Mouse (Mus musculus) kidney, embryonic 14.5 days (tissue): ENCODE results near the gene Hoxb5. TPM values are rescaled to one million over a fixed set of nuclear protein-coding genes. Genes with fewer than 3 reads are reported as not detected.

Source experiments
- ATAC-seq: fragments of 200-750 bp; cut with Nextera tagmentation; 2 replicates; pipeline ENCODE4 v1.8.0; 2017; ENCODE audit warnings: moderate number of reproducible peaks, mild to moderate bottlenecking, moderate TSS enrichment, moderate library complexity; ENCODE audit not compliant: low FRiP score, low TSS enrichment
- H3K27ac ChIP-seq: fragments of 300-500 bp; sonication (generic); 2 replicates; pipeline ENCODE4 v1.5.1; 2014; ENCODE audit warnings: low read depth, mild to moderate bottlenecking, low read length, moderate library complexity, mixed read lengths
- H3K27me3 ChIP-seq: fragments of 300-500 bp; sonication (generic); 2 replicates; pipeline ENCODE4 v1.6.1; 2014; ENCODE audit warnings: mild to moderate bottlenecking, low read length; ENCODE audit not compliant: control insufficient read depth, insufficient read depth
- H3K36me3 ChIP-seq: fragments of 300-500 bp; sonication (generic); 2 replicates; pipeline ENCODE4 v1.6.1; 2014; ENCODE audit warnings: low read length, mixed read lengths; ENCODE audit not compliant: control insufficient read depth, insufficient read depth
- H3K4me1 ChIP-seq: fragments of 300-500 bp; sonication (generic); 2 replicates; pipeline ENCODE4 v1.6.1; 2014; ENCODE audit warnings: low read length, mixed read lengths; ENCODE audit not compliant: control insufficient read depth, insufficient read depth
- H3K4me2 ChIP-seq: fragments of 300-500 bp; sonication (generic); replicated peaks from 2 replicates; pipeline ENCODE4 v1.6.1; 2014; ENCODE audit warnings: low read depth, mild to moderate bottlenecking, low read length
- H3K4me3 ChIP-seq: fragments of 300-500 bp; sonication (generic); 2 replicates; pipeline ENCODE4 v1.5.1; 2014; ENCODE audit warnings: mild to moderate bottlenecking, low read length
- H3K9ac ChIP-seq: fragments of 300-500 bp; sonication (generic); 2 replicates; pipeline ENCODE4 v1.6.1; 2014; ENCODE audit warnings: low read depth, mild to moderate bottlenecking, low read length, moderate library complexity
- H3K9me3 ChIP-seq: fragments of 300-500 bp; sonication (generic); 2 replicates; pipeline ENCODE4 v1.6.1; 2016; ENCODE audit warnings: low read length; ENCODE audit not compliant: control insufficient read depth
- WGBS: fragments of 180-500 bp; shearing (Covaris S2); extraction: QIAGEN DNeasy Blood & Tissue Kit; methylation state at CpG from one replicate; pipeline ENCODE4 v1.1.7; 2014; 5-methylcytosine and 5-hydroxymethylcytosine counted together
- polyA plus RNA-seq: library from polyadenylated mRNA; unstranded; fragments of >200 nt; fragmentation: Nextera tagmentation; extraction: Ambion mirVana; gene quantifications from 2 replicates; pipeline ENCODE4 v1.2.1, GENCODE M21; 2014

Gene Hoxb5
- polyA plus RNA-seq, 1 experiment from 2014 or later, result 24.3 TPM

DNA sequence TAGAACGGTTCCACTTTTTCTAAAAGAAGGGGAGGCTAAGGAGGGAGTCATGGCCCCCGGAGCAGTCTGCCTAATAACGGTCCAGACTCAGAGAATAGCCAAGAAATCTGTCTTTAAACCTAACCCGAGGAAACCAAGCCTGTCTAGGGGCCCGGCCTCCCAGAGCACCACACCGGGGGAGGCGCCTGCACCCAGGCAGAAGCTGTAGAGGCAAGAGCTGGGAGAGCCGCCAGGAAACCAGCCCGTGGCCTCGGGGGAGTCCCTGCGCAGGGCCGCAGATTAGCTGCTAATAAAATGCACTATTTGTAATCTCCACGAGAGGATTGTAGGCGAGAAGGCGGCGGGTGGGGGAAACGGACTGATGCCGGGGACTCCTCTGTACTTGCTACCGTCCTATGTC, 33.3 kb upstream of the Hoxb5 start:
- peaks cover 14% of the 10 kb centered on the region; the same call in 1 of the 2 replicates for H3K36me3 ChIP-seq
- peaks cover 49% of the 10 kb centered on the region for H3K4me1 ChIP-seq
- peak overlapping the region; percentile 65 for H3K4me3 ChIP-seq
- no peaks in the 10 kb centered on the region for H3K9me3 ChIP-seq
- peak overlapping the region; percentile 95 for H3K27ac ChIP-seq
- under 1% methylated on average over 19 of the region's 19 CpGs for whole genome bisulfite sequencing
- peak overlapping the region; percentile 84 for H3K4me2 ChIP-seq
- no peak for ATAC-seq
- no peaks in the 10 kb centered on the region for H3K27me3 ChIP-seq
- peak overlapping the region; percentile 45 for H3K9ac ChIP-seq

DNA sequence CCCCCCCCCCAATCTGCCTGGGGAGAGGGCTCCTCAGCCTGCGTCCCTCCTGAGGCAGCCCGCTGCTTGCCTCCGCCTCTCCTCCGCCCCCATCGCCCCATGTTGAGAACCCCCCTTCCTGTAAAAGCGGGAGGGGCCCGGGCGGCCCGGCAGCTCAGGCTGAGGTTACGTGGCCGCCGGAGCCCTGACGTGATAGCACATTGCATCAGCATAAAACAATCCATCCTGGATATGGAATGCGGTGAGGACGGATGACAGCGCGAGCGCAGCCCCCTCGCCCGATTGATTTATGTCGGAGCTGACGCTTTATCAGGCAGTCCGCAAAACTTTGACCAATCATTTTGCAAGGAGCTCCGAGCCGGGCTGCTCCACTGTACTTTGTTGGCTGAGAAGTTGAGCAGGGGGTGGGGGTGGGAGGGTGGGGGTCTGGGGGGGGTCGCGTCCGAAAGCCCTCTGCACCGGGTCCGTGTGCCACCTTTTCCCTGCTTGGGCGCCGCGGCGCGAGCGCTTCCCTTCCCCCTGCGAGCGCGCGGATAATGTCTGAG, 32.1 kb upstream of the Hoxb5 start, which contains the start of gene Hoxb9:
TSS of gene Hoxb9 (plus strand) at position 462 of the 545 bp plus-strand sequence.
- peak within 1 kb of the TSS; percentile 84 for H3K4me2 ChIP-seq
- H3K36me3 ChIP-seq, result peaks cover 16% of the 10 kb centered on the region; the same call in 1 of the 2 replicates
- WGBS, result under 1% methylated on average over 28 of the region's 40 CpGs
- H3K4me3 ChIP-seq, result peak within 1 kb of the TSS; percentile 65
- H3K27ac ChIP-seq, result peak within 1 kb of the TSS; percentile 95
- no peaks in the 10 kb centered on the region for H3K9me3 ChIP-seq
- H3K9ac ChIP-seq, result peak within 1 kb of the TSS; percentile 93
- peak; percentile 68 for ATAC-seq
- peaks cover 42% of the 10 kb centered on the region for H3K4me1 ChIP-seq
- peaks cover 4% of the 10 kb centered on the region; the same call in 1 of the 2 replicates for H3K27me3 ChIP-seq

DNA sequence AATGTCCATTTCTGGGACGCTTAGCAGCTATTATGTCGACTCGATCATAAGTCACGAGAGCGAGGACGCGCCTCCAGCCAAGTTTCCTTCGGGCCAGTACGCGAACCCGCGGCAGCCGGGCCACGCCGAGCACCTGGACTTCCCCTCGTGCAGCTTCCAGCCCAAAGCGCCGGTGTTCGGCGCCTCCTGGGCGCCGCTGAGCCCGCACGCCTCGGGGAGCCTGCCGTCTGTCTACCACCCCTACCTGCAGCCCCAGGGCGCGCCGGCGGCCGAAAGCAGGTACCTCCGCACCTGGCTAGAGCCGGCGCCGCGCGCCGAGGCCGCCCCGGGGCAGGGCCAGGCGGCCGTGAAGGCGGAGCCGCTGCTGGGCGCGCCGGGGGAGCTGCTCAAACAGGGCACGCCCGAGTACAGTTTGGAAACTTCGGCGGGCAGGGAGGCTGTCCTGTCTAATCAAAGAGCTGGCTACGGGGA, 31.6 kb upstream of the Hoxb5 start:
- Histone ChIP-seq H3K9me3 (no peaks in the 10 kb centered on the region), H3K27me3 (peaks cover 4% of the 10 kb centered on the region; the same call in 1 of the 2 replicates), H3K4me1 (peaks cover 41% of the 10 kb centered on the region), H3K36me3 (peaks cover 16% of the 10 kb centered on the region; the same call in 1 of the 2 replicates), H3K27ac (peak overlapping the region; percentile 95), H3K9ac (peak overlapping the region; percentile 93), H3K4me2 (peak overlapping the region; percentile 84), H3K4me3 (peak overlapping the region; percentile 65)
- under 1% methylated on average over 52 of the region's 52 CpGs for WGBS
- ATAC-seq, result peak; percentile 50

DNA sequence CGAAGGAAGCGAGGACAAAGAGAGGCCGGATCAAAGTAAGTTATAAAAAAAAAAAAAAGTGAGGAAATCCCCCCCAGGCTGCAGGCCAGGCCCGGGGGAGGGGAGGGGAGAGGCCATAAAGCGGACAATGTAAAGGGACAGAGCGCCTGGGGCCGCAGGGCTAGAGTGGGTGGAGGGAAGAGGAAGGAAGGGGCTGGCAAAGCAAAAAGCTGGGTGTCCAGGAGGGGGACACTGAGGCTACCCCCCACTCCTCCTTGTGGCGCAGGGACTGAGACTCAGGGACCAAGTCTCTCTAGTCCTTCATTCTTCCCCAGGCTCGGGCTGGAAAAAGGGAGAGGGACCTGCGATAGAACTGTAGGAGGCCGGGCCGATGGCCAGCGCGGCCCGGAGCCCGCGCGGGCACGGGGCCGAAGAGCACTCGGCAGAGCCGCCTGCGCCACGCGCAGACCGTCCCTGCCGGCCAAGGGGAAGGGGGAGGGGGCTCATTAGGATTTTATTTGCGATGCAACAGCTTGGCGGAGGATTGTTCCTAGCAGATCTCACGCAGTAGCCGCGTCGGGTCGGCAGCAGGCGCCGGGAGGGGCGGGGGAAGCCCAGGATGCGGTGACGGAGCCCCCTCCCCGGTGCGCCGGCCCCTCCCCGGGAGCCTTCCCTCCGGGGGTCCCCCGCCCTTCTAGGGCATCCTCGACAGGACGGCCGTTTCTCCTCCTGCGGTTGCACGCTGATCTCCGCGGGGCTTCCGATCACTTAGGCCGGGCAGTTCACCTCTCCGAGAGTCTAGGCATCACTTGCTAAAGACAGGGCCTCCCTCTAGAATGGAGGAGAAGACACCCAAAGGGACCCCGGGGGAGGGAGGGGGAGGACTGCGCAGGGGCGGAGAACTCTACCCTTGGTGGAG, 30.9 kb upstream of the Hoxb5 start:
- Histone ChIP-seq H3K9me3 (no peaks in the 10 kb centered on the region), H3K4me3 (peak overlapping the region; percentile 65), H3K9ac (peak overlapping the region; percentile 93), H3K4me1 (peaks cover 46% of the 10 kb centered on the region), H3K27me3 (peaks cover 4% of the 10 kb centered on the region; the same call in 1 of the 2 replicates), H3K36me3 (peaks cover 9% of the 10 kb centered on the region; the same call in 1 of the 2 replicates), H3K4me2 (peak overlapping the region; percentile 84), H3K27ac (peak overlapping the region; percentile 95)
- under 1% methylated on average over 56 of the region's 58 CpGs for WGBS
- ATAC-seq, result peak; percentile 60

DNA sequence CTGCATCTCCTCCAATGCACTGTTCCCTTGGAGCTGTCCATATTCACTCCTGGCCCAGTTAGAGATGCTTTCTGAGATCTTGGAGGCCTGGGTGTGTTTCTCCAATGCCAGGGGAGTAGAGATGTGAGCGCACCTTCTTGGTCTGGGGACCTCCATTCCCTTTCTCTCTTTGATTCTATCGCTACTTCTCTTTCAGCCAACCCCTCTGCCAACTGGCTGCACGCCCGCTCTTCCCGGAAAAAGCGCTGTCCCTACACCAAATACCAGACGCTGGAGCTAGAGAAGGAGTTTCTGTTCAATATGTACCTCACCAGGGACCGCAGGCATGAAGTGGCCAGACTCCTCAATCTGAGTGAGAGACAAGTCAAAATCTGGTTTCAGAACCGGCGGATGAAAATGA, 28.7 kb upstream of the Hoxb5 start:
- Histone ChIP-seq H3K9ac (0 out of 2 replicates have a peak overlapping the region, but pooled peaks have one; percentile 8), H3K4me3 (no peak overlapping the region; the same call in 1 of the 2 replicates), H3K27me3 (peaks cover 4% of the 10 kb centered on the region; the same call in 1 of the 2 replicates), H3K27ac (no peak overlapping the region), H3K9me3 (no peaks in the 10 kb centered on the region), H3K4me2 (peak overlapping the region; percentile 84; the same call in 1 of the 2 replicates), H3K4me1 (peaks cover 49% of the 10 kb centered on the region), H3K36me3 (peaks cover 3% of the 10 kb centered on the region; the same call in 1 of the 2 replicates)
- no peak for ATAC-seq
- WGBS, result 45% methylated on average over 10 of the region's 10 CpGs

DNA sequence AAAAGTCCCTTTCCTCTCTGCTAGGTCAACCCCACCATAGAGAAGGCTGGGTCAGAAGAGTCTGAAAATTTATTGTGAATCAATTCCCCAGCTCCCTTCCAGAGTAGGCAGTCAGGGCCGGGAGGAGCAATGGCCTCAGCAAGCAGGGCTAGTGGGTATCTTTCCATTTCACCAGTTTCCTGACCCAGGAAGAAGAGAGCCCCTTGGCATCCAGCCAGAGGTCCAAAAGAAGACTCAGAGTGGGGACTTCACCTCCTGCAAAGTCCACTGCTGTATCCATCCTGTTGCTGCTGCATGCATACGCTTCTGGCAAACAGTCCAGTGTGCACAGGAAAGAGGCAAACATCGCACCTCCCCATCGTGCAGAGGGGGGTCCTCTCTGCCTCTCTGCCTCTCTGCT, 27.2 kb upstream of the Hoxb5 start:
- peaks cover 4% of the 10 kb centered on the region; the same call in 1 of the 2 replicates for H3K27me3 ChIP-seq
- WGBS, result 30% methylated on average over 4 of the region's 4 CpGs
- H3K4me2 ChIP-seq, result no peak overlapping the region
- no peaks in the 10 kb centered on the region for H3K9me3 ChIP-seq
- H3K4me3 ChIP-seq, result no peak overlapping the region
- H3K27ac ChIP-seq, result peak overlapping the region; percentile 42; the same call in 1 of the 2 replicates
- peaks cover 3% of the 10 kb centered on the region; the same call in 1 of the 2 replicates for H3K36me3 ChIP-seq
- ATAC-seq, result no peak
- H3K4me1 ChIP-seq, result peaks cover 44% of the 10 kb centered on the region
- H3K9ac ChIP-seq, result 0 out of 2 replicates have a peak overlapping the region, but pooled peaks have one; percentile 60

DNA sequence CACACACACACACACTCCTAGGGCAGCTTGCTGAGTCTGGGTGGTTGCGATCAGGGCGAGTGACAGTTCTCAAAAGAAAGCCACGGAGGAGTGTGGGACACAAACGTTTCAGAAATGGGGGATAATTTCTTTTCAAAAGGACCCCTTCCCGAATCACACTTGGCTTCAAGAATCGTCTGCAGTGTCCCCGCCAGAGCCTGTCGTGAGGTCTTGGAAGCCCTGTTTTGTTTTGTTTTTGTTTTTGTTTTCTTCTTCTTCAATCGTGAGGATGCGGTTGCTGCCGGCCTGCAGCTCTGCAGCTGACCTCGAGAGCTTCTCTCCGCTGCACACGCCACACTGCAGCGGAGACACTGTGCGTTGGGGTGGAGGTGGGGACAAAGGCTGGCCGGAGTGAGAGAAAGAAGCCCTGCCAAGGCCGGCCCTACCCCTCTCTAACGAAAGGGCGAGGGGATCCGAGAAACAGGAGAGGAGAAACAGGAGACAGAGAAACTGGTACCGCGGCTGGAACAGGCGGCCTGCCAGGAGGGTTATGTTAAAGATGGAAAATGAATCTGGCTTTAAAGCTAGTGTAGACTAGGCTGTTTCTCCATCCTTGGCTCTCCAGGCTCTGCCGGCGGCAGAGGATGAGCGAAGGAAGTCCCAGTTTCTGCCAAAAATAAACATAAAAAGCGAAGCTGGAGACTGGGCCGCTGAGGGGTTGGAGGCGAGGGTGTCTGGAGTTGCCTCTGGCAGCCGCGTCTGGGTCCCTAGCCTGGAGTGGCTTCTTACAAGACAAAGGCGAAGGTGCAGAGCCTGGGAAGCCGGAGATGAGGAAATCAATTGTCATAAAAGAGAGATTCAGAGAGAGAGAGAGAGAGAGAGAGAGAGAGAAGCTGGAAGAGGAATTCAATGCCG, 25.7 kb upstream of the Hoxb5 start:
- peaks cover 4% of the 10 kb centered on the region; the same call in 1 of the 2 replicates for H3K27me3 ChIP-seq
- peak overlapping the region; percentile 87 for H3K27ac ChIP-seq
- peak overlapping the region; percentile 60 for H3K9ac ChIP-seq
- no peaks in the 10 kb centered on the region for H3K9me3 ChIP-seq
- WGBS, result 3% methylated on average over 35 of the region's 35 CpGs
- peak overlapping the region; percentile 28 for H3K4me3 ChIP-seq
- peaks cover 3% of the 10 kb centered on the region; the same call in 1 of the 2 replicates for H3K36me3 ChIP-seq
- peak overlapping the region; percentile 52 for H3K4me2 ChIP-seq
- ATAC-seq, result no peak
- H3K4me1 ChIP-seq, result peaks cover 45% of the 10 kb centered on the region

DNA sequence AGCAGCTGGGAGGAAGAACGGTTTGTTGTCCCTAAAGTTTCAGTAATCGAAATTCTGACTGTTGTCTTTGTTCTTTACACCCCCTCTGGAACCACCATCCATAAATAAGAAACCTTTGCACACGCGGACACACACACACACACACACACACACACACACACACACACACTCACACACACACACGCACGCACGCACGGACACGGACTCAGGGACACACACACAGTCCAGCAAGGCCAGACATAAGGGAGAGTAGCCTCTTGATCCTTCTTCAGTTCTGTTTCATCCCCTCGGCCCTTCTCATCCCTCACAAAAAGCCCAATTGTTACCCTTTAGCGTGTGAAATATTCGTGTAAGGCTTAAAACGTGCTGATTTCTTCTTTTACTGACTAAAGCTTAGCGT, 24.8 kb upstream of the Hoxb5 start:
- Histone ChIP-seq H3K4me1 (peaks cover 39% of the 10 kb centered on the region), H3K9ac (peak overlapping the region; percentile 60; the same call in 1 of the 2 replicates), H3K27ac (peak overlapping the region; percentile 87; the same call in 1 of the 2 replicates), H3K9me3 (no peaks in the 10 kb centered on the region), H3K36me3 (peaks cover 3% of the 10 kb centered on the region; the same call in 1 of the 2 replicates), H3K27me3 (peaks cover 4% of the 10 kb centered on the region; the same call in 1 of the 2 replicates), H3K4me3 (peak overlapping the region; percentile 28), H3K4me2 (peak overlapping the region; percentile 52)
- no peak for ATAC-seq
- 6% methylated on average over 14 of the region's 14 CpGs for WGBS
